Mouse (Mus musculus): ENCODE data around the gene Galnt10. TPM values are rescaled to one million over a fixed set of nuclear protein-coding genes. Genes with fewer than 3 reads are reported as not detected.

The Galnt10 gene
- total RNA-seq, 2 experiments from 2014 or later, result 44.5 to 46.2 TPM

GRCm38 (mm10) chr11:57719631-57720030, 74.4 kb downstream of the Galnt10 start:
- no peak for DNase-seq (ENCODE audit: low spot score in 2 of 2)

- DNase-seq (ENCODE audit: low spot score in 2 of 2), result no peak
These were observed 74.8 kb downstream of the Galnt10 start for GRCm38 (mm10) chr11:57720076-57720475.

- no peak for DNase-seq (ENCODE audit: low spot score in 2 of 2)
These were observed 79.7 kb downstream of the Galnt10 start for GRCm38 (mm10) chr11:57724791-57725463.

- DNase-seq (ENCODE audit: low spot score in 2 of 2), result no peak
These were observed 80.7 kb downstream of the Galnt10 start for GRCm38 (mm10) chr11:57725926-57726325.

- DNase-seq (ENCODE audit: low spot score in 2 of 2), result no peak
These were observed 82.2 kb downstream of the Galnt10 start for GRCm38 (mm10) chr11:57727303-57727969.

GRCm38 (mm10) chr11:57732410-57733281, 87.4 kb downstream of the Galnt10 start:
- DNase-seq (ENCODE audit: low spot score in 2 of 2), result no peak

- DNase-seq (ENCODE audit: low spot score in 2 of 2), result no peak
These were observed 102.2 kb downstream of the Galnt10 start for GRCm38 (mm10) chr11:57747294-57748080.

- DNase-seq (ENCODE audit: low spot score in 2 of 2), result no peak
These were observed 108.4 kb downstream of the Galnt10 start for GRCm38 (mm10) chr11:57753538-57754203.

- DNase-seq (ENCODE audit: low spot score in 2 of 2), result no peak
These were observed 113.4 kb downstream of the Galnt10 start for GRCm38 (mm10) chr11:57758621-57759020.

- no peak for DNase-seq (ENCODE audit: low spot score in 2 of 2)
These were observed 115.3 kb downstream of the Galnt10 start for GRCm38 (mm10) chr11:57760509-57761058.

- DNase-seq (ENCODE audit: low spot score in 2 of 2), result no peak
These were observed 116.1 kb downstream of the Galnt10 start for GRCm38 (mm10) chr11:57761347-57761746.

- no peak for DNase-seq (ENCODE audit: low spot score in 2 of 2)
These were observed 118.9 kb downstream of the Galnt10 start for GRCm38 (mm10) chr11:57764124-57764523.

GRCm38 (mm10) chr11:57766617-57767016, 121.4 kb downstream of the Galnt10 start:
- DNase-seq (ENCODE audit: low spot score in 2 of 2), result no peak

GRCm38 (mm10) chr11:57767171-57767570, 121.9 kb downstream of the Galnt10 start:
- no peak for DNase-seq (ENCODE audit: low spot score in 2 of 2)

GRCm38 (mm10) chr11:57770776-57771175, 125.5 kb downstream of the Galnt10 start:
- DNase-seq (ENCODE audit: low spot score in 2 of 2), result no peak

- DNase-seq (ENCODE audit: low spot score in 2 of 2), result no peak
These were observed 126.4 kb downstream of the Galnt10 start for GRCm38 (mm10) chr11:57771676-57772075.

- no peak for DNase-seq (ENCODE audit: low spot score in 2 of 2)
These were observed 128.2 kb downstream of the Galnt10 start for GRCm38 (mm10) chr11:57773479-57773878.

GRCm38 (mm10) chr11:57773936-57774335, 128.7 kb downstream of the Galnt10 start:
- no peak for DNase-seq (ENCODE audit: low spot score in 2 of 2)

- DNase-seq (ENCODE audit: low spot score in 2 of 2), result no peak
These were observed 130.6 kb downstream of the Galnt10 start for GRCm38 (mm10) chr11:57775868-57776267.

- DNase-seq (ENCODE audit: low spot score in 2 of 2), result no peak
These were observed 131.3 kb downstream of the Galnt10 start for GRCm38 (mm10) chr11:57776546-57776945.
